Comparison of ENCODE assay signal across 7 mouse cellular contexts in genomic region chr2:75705162-75705752, GRCm38 (mm10). TPM values are rescaled to one million over a fixed set of nuclear protein-coding genes. Genes with fewer than 3 reads are reported as not detected.
DNase-seq lines count a peak whose midpoint lies in the region; ATAC-seq and TF ChIP-seq lines count a peak whose summit lies in the region.

No protein-coding gene starts in this region.

- TF ChIP-seq POLR2A in embryonic fibroblast, embryonic 13.5 days (IDR thresholded peaks at IDR 0.05; ENCODE audit: low read depth, low read length): no peak

- ATAC-seq in hindbrain, postnatal 0 days: no peak
- ATAC-seq in lung, embryonic 14.5 days (ENCODE audit: insufficient read depth): no peak; the same call in 1 of the 2 replicates
- no peak for ATAC-seq in activated CD4-positive, CD25-positive, alpha-beta regulatory T cell, adult 4 months

- H3K4me3 ChIP-seq in embryonic fibroblast, embryonic 13.5 days (ENCODE audit: insufficient read depth, low read length): peak overlapping the region; percentile 52
- peak overlapping the region; percentile 44 for H3K4me3 ChIP-seq in hindbrain, postnatal 0 days (ENCODE audit: low read length)
- H3K4me3 ChIP-seq in lung, embryonic 14.5 days (ENCODE audit: low read depth, low read length): peak overlapping the region; percentile 83

- H3K9me3 ChIP-seq in hindbrain, postnatal 0 days (ENCODE audit: low read length): no peaks in the 10 kb centered on the region
- no peaks in the 10 kb centered on the region; the same call in 1 of the 2 replicates for H3K9me3 ChIP-seq in lung, embryonic 14.5 days (ENCODE audit: low read depth, low read length)

- peak overlapping the region; percentile 73 for H3K4me2 ChIP-seq in hindbrain, postnatal 0 days (ENCODE audit: low read depth, low read length)
- peak overlapping the region; percentile 84 for H3K4me2 ChIP-seq in lung, embryonic 14.5 days

- WGBS in hindbrain, postnatal 0 days: 30% methylated on average over 19 of the region's 19 CpGs
- 10% methylated on average over 19 of the region's 19 CpGs for WGBS in lung, embryonic 14.5 days

- no peaks in the 10 kb centered on the region for H3K36me3 ChIP-seq in hindbrain, postnatal 0 days (ENCODE audit: insufficient read depth, low read length)
- H3K36me3 ChIP-seq in lung, embryonic 14.5 days (ENCODE audit: insufficient read depth): no peaks in the 10 kb centered on the region

- peak overlapping the region; percentile 32 for H3K27ac ChIP-seq in embryonic fibroblast, embryonic 13.5 days (ENCODE audit: insufficient read depth, low read length)
- peak overlapping the region; percentile 41; the same call in 1 of the 2 replicates for H3K27ac ChIP-seq in hindbrain, postnatal 0 days
- H3K27ac ChIP-seq in lung, embryonic 14.5 days (ENCODE audit: low read depth): peak overlapping the region; percentile 99

- H3K9ac ChIP-seq in hindbrain, postnatal 0 days (replicated peaks; ENCODE audit: low read length): peak overlapping the region; percentile 57; the same call in 1 of the 2 replicates
- peak overlapping the region; percentile 89 for H3K9ac ChIP-seq in lung, embryonic 14.5 days

- 0 out of 2 replicates have a peak, but pooled peaks cover 2% of the 10 kb centered on the region for H3K4me1 ChIP-seq in embryonic fibroblast, embryonic 13.5 days (ENCODE audit: control insufficient read depth, insufficient read depth, low read length)
- H3K4me1 ChIP-seq in hindbrain, postnatal 0 days (ENCODE audit: insufficient read depth, low read length): peaks cover 7% of the 10 kb centered on the region; the same call in 1 of the 2 replicates
- peaks cover 14% of the 10 kb centered on the region for H3K4me1 ChIP-seq in lung, embryonic 14.5 days (ENCODE audit: insufficient read depth)

- peak; percentile 10 for DNase-seq in right cerebral cortex, postnatal 14 days
- no peak for DNase-seq in right cerebral cortex, postnatal 25 days
- no peak for DNase-seq in hindbrain, postnatal 0 days (ENCODE audit: low spot score)
- DNase-seq in lung, embryonic 14.5 days: peak; percentile 70
- peak; percentile 5 for DNase-seq in retina, postnatal 7 days (ENCODE audit: low read depth, low spot score)

- no peak for TF ChIP-seq CTCF in embryonic fibroblast, embryonic 13.5 days (IDR thresholded peaks at IDR 0.05; ENCODE audit: borderline replicate concordance, insufficient read depth, low read length)
- TF ChIP-seq CTCF in hindbrain, postnatal 0 days (IDR thresholded peaks at IDR 0.05; ENCODE audit: low read depth): no peak
- peak; percentile 18; the same call in 1 of the 2 replicates for TF ChIP-seq CTCF in lung, embryonic 14.5 days (IDR thresholded peaks at IDR 0.05; ENCODE audit: low read depth)

- H3K27me3 ChIP-seq in hindbrain, postnatal 0 days (ENCODE audit: insufficient read depth, low read length): no peaks in the 10 kb centered on the region; the same call in 1 of the 2 replicates
- no peaks in the 10 kb centered on the region for H3K27me3 ChIP-seq in lung, embryonic 14.5 days (ENCODE audit: insufficient read depth, low read length)

RNA-seq across cellular contexts. Expression of gene Nfe2l2, which starts 0.8 kb away (rescaled TPM):
- 130 and 137 TPM in 2 replicates for polyA plus RNA-seq in embryonic fibroblast, embryonic 13.5 days (2011; ENCODE audit: insufficient read length, low read depth, missing spikeins)
- 7.4 and 11.6 TPM in 2 replicates for total RNA-seq in hindbrain, postnatal 0 days (2014; rRNA removed)
- polyA plus RNA-seq in hindbrain, postnatal 0 days (2015; fragmentation: Nextera tagmentation; extraction: Ambion mirVana): 16.3 and 17.0 TPM in 2 replicates
- 73.9 and 84.5 TPM in 2 replicates for polyA plus RNA-seq in lung, embryonic 14.5 days (2014; fragmentation: Nextera tagmentation; extraction: Ambion mirVana)
- polyA plus RNA-seq in activated CD4-positive, CD25-positive, alpha-beta regulatory T cell, adult 4 months (2017; shearing (Covaris generic)): 10 to 100 TPM; 44.1 to 45.6 TPM

RNA-seq across cellular contexts. Expression of gene Hnrnpa3, which starts 46.2 kb away (rescaled TPM):
- polyA plus RNA-seq in embryonic fibroblast, embryonic 13.5 days (2011; ENCODE audit: insufficient read length, low read depth, missing spikeins): 192 and 279 TPM in 2 replicates
- total RNA-seq in hindbrain, postnatal 0 days (2014; rRNA removed): 64.9 and 67.8 TPM in 2 replicates
- polyA plus RNA-seq in hindbrain, postnatal 0 days (2015; fragmentation: Nextera tagmentation; extraction: Ambion mirVana): 131 and 137 TPM in 2 replicates
- 302 and 305 TPM in 2 replicates for polyA plus RNA-seq in lung, embryonic 14.5 days (2014; fragmentation: Nextera tagmentation; extraction: Ambion mirVana)
- 100 to 1,000 TPM; 133 to 270 TPM for polyA plus RNA-seq in activated CD4-positive, CD25-positive, alpha-beta regulatory T cell, adult 4 months (2017; shearing (Covaris generic))

Comparison
In these comparisons a context has a peak if more than half of its experiments do, and no peak if none do; other contexts are left out.
1. DNase-seq: peak in right cerebral cortex, postnatal 14 days (single experiment), lung, embryonic 14.5 days (single experiment) and retina, postnatal 7 days (single experiment); none in right cerebral cortex, postnatal 25 days (single experiment) and hindbrain, postnatal 0 days (single experiment).
2. H3K27ac ChIP-seq: peak in every context shown above with its lines; median percentile 99 in lung, embryonic 14.5 days; 41 in hindbrain, postnatal 0 days; 32 in embryonic fibroblast, embryonic 13.5 days.
3. Peak in every context shown above with its lines, with median percentiles within 50 percentile points of each other: H3K4me3 ChIP-seq.